Mouse (Mus musculus): ENCODE results near the gene Brip1.

GRCm38 (mm10) chr11:86170743-86171142, 30.2 kb downstream of the Brip1 start:
- TF ChIP-seq MYOD1 (IDR thresholded peaks at IDR 0.05; ENCODE audit: control insufficient read depth, insufficient read length, low read depth) (no peak), CTCF (IDR thresholded peaks at IDR 0.05; ENCODE audit: control insufficient read depth, insufficient read depth, insufficient read length) (no peak), MAX (IDR thresholded peaks at IDR 0.05) (no peak)
